In the genomic region with DNA sequence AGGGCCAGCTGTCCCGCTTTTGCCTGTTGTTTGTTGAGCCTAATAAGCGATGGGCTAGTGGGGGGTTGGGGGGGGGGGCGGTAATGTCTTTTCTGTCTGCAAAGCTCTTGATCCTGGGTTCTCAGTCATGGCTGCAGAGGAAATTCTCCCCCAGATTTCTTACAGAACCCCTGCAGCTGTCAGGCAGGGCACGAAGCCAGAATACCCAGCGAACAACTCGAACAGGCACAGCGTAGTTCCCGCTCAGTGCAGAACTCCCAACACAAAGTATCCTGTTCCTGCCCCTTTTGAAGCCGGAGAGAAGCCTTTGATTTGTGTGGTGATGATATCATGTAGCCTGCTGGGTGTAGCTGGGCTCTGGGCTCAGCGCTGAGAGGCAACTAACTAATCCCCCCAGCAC, we compare ENCODE assay signal across 8 mouse cellular contexts. TPM values are rescaled to one million over a fixed set of nuclear protein-coding genes. Genes with fewer than 3 reads are reported as not detected.
A peak's percentile ranks its signal among the peaks of the same experiment; 100 is the strongest.
DNase-seq lines count a peak whose midpoint lies in the region; ATAC-seq lines count a peak whose summit lies in the region.
"Had no signal": no experiment of that assay in that cellular context is flagged by ENCODE, and none has a peak within 500 bp of the region (broad histone marks: within the 10 kb centered on the region; RNA-seq: fewer than 3 reads in every experiment).

No protein-coding gene starts in this region.

- H3K4me2 ChIP-seq in intestine, embryonic 15.5 days (replicated peaks) = peak overlapping the region; percentile 41
- H3K4me2 ChIP-seq in limb, embryonic 13.5 days (replicated peaks) = peak overlapping the region; percentile 41
- peak overlapping the region; percentile 32; the same call in 1 of the 2 replicates for H3K4me2 ChIP-seq in neural tube, embryonic 14.5 days (ENCODE audit: low read depth, low read length)
- H3K4me2 ChIP-seq: liver, embryonic 13.5 days had no signal

- intact Hi-C loops in gastrocnemius, postnatal 36 days (cut with DNase I) = no loop called here

- peak; percentile 67 for ATAC-seq in intestine, embryonic 15.5 days
- peak; percentile 92 for ATAC-seq in limb, embryonic 13.5 days (ENCODE audit: low FRiP score, low read depth)
- ATAC-seq in neural tube, embryonic 14.5 days (ENCODE audit: low read depth) = peak; percentile 81

- no peak overlapping the region for H3K9ac ChIP-seq in intestine, embryonic 15.5 days
- H3K9ac ChIP-seq in limb, embryonic 13.5 days = peak overlapping the region; percentile 25; the same call in 1 of the 2 replicates
- no peak overlapping the region for H3K9ac ChIP-seq in neural tube, embryonic 14.5 days (replicated peaks; ENCODE audit: low read depth, low read length)
- H3K9ac ChIP-seq: liver, embryonic 13.5 days had no signal

- peak; percentile 38 to 54 for DNase-seq in cerebellum, adult 18-20 months
- peak; percentile 61 for DNase-seq in embryonic facial prominence, embryonic 10.5 days (ENCODE audit: low spot score)
- DNase-seq in gastrocnemius, postnatal 36 days = peak; percentile 42 to 52
- DNase-seq in adipocyte (ENCODE audit: low spot score) = no peak
- DNase-seq: liver, embryonic 13.5 days had no signal

- H3K27me3 ChIP-seq in embryonic facial prominence, embryonic 10.5 days (replicated peaks; ENCODE audit: low read depth, poor library complexity, severe bottlenecking) = peaks cover 18% of the 10 kb centered on the region
- H3K27me3 ChIP-seq in intestine, embryonic 15.5 days (replicated peaks) = no peaks in the 10 kb centered on the region
- H3K27me3 ChIP-seq in limb, embryonic 13.5 days = no peaks in the 10 kb centered on the region
- H3K27me3 ChIP-seq in neural tube, embryonic 14.5 days (ENCODE audit: control insufficient read depth, insufficient read depth, low read length) = no peaks in the 10 kb centered on the region
- H3K27me3 ChIP-seq: liver, embryonic 13.5 days had no signal

- peak overlapping the region; percentile 31 for H3K27ac ChIP-seq in embryonic facial prominence, embryonic 10.5 days (replicated peaks)
- 0 out of 2 replicates have a peak overlapping the region, but pooled peaks have one; percentile 41 for H3K27ac ChIP-seq in intestine, embryonic 15.5 days
- H3K27ac ChIP-seq in limb, embryonic 13.5 days = peak overlapping the region; percentile 56
- H3K27ac ChIP-seq in neural tube, embryonic 14.5 days (ENCODE audit: low read depth, low read length) = peak overlapping the region; percentile 58
- H3K27ac ChIP-seq: liver, embryonic 13.5 days had no signal

- no peaks in the 10 kb centered on the region for H3K9me3 ChIP-seq in embryonic facial prominence, embryonic 10.5 days
- H3K9me3 ChIP-seq in intestine, embryonic 15.5 days = no peaks in the 10 kb centered on the region
- H3K9me3 ChIP-seq in limb, embryonic 13.5 days = no peaks in the 10 kb centered on the region
- H3K9me3 ChIP-seq in neural tube, embryonic 14.5 days (ENCODE audit: control insufficient read depth, low read length) = no peaks in the 10 kb centered on the region
- H3K9me3 ChIP-seq: liver, embryonic 13.5 days had no signal

- WGBS in embryonic facial prominence, embryonic 10.5 days = 1% methylated on average over 10 of the region's 10 CpGs
- WGBS in intestine, embryonic 15.5 days = 3% methylated on average over 10 of the region's 10 CpGs
- WGBS in limb, embryonic 13.5 days = 2% methylated on average over 10 of the region's 10 CpGs
- 2% methylated on average over 10 of the region's 10 CpGs for WGBS in neural tube, embryonic 14.5 days

- peaks cover 22% of the 10 kb centered on the region for H3K4me1 ChIP-seq in embryonic facial prominence, embryonic 10.5 days
- peaks cover 15% of the 10 kb centered on the region; the same call in 1 of the 2 replicates for H3K4me1 ChIP-seq in intestine, embryonic 15.5 days (replicated peaks)
- H3K4me1 ChIP-seq in limb, embryonic 13.5 days = peaks cover 37% of the 10 kb centered on the region
- peaks cover 17% of the 10 kb centered on the region; the same call in 1 of the 2 replicates for H3K4me1 ChIP-seq in neural tube, embryonic 14.5 days (ENCODE audit: control insufficient read depth, insufficient read depth, low read length)

- H3K4me3 ChIP-seq in embryonic facial prominence, embryonic 10.5 days = peak overlapping the region; percentile 40
- H3K4me3 ChIP-seq in intestine, embryonic 15.5 days (replicated peaks) = no peak overlapping the region
- H3K4me3 ChIP-seq in limb, embryonic 13.5 days = 0 out of 2 replicates have a peak overlapping the region, but pooled peaks have one; percentile 11
- H3K4me3 ChIP-seq in neural tube, embryonic 14.5 days (ENCODE audit: low read depth, low read length) = no peak overlapping the region
- H3K4me3 ChIP-seq: liver, embryonic 13.5 days had no signal

- H3K36me3 ChIP-seq in embryonic facial prominence, embryonic 10.5 days (replicated peaks) = no peaks in the 10 kb centered on the region
- H3K36me3 ChIP-seq in intestine, embryonic 15.5 days = no peaks in the 10 kb centered on the region
- no peaks in the 10 kb centered on the region for H3K36me3 ChIP-seq in limb, embryonic 13.5 days
- H3K36me3 ChIP-seq in neural tube, embryonic 14.5 days (ENCODE audit: control insufficient read depth, insufficient read depth, low read length) = no peaks in the 10 kb centered on the region
- H3K36me3 ChIP-seq: liver, embryonic 13.5 days had no signal

RNA-seq across cellular contexts. Expression of a gene that starts 46.2 kb away (rescaled TPM):
- 2.4 and 2.7 TPM in 2 replicates for polyA plus RNA-seq in embryonic facial prominence, embryonic 10.5 days (2016; fragmentation: Nextera tagmentation; extraction: Ambion mirVana)
- 10 to 100 TPM; 22.2 to 22.5 TPM for total RNA-seq in gastrocnemius, postnatal 36 days (2021)
- 6.3 and 6.7 TPM in 2 replicates for polyA plus RNA-seq in intestine, embryonic 15.5 days (2015; fragmentation: Nextera tagmentation; extraction: Ambion mirVana)
- polyA plus RNA-seq in limb, embryonic 13.5 days (2015; fragmentation: Nextera tagmentation; extraction: Ambion mirVana) = 9.7 and 12.0 TPM in 2 replicates
- 19.0 and 24.0 TPM in 2 replicates for polyA plus RNA-seq in neural tube, embryonic 14.5 days (2014; fragmentation: Nextera tagmentation; extraction: Ambion mirVana)

Comparison
In these comparisons a context has a peak if more than half of its experiments do, and no peak if none do; other contexts are left out.
1. H3K4me3 ChIP-seq: peak in embryonic facial prominence, embryonic 10.5 days (single experiment) and limb, embryonic 13.5 days (single experiment); none in intestine, embryonic 15.5 days (single experiment) and neural tube, embryonic 14.5 days (single experiment).
2. Peak in every context shown above with its lines, with median percentiles within 50 percentile points of each other: H3K27ac ChIP-seq, ATAC-seq and H3K4me2 ChIP-seq.